Mouse (Mus musculus) limb, embryonic 14.5 days (tissue): ENCODE data around the gene Psmg4. TPM values are rescaled to one million over a fixed set of nuclear protein-coding genes. Genes with fewer than 3 reads are reported as not detected.

Source experiments
- ATAC-seq: fragments of 200-750 bp; cut with Nextera tagmentation; 2 replicates; pipeline ENCODE4 v1.8.0; 2017; ENCODE audit warnings: low read depth, moderate number of reproducible peaks, moderate TSS enrichment; ENCODE audit not compliant: low FRiP score
- DNase-seq: peaks from one replicate; pipeline ENCODE4 v3.0.0-alpha.2; 2015; ENCODE audit warnings: low spot score
- H3K27ac ChIP-seq: fragments of 300-500 bp; sonication (generic); replicated peaks from 2 replicates; pipeline ENCODE4 v1.5.1; 2014; ENCODE audit warnings: low read depth, mild to moderate bottlenecking, low read length, moderate library complexity, mixed read lengths
- H3K27me3 ChIP-seq: fragments of 300-500 bp; sonication (generic); 2 replicates; pipeline ENCODE4 v1.6.1; 2014; ENCODE audit warnings: low read length, mixed read lengths; ENCODE audit not compliant: control insufficient read depth, insufficient read depth
- H3K36me3 ChIP-seq: fragments of 300-500 bp; sonication (generic); 2 replicates; pipeline ENCODE4 v1.6.1; 2014; ENCODE audit warnings: mild to moderate bottlenecking, low read length, moderate library complexity, mixed read lengths; ENCODE audit not compliant: control insufficient read depth, insufficient read depth
- H3K4me1 ChIP-seq: fragments of 300-500 bp; sonication (generic); 2 replicates; pipeline ENCODE4 v1.6.1; 2014; ENCODE audit warnings: antibody characterized with exemption, low read length, mixed read lengths; ENCODE audit not compliant: control insufficient read depth, insufficient read depth
- H3K4me2 ChIP-seq: fragments of 300-500 bp; sonication (generic); replicated peaks from 2 replicates; pipeline ENCODE4 v1.6.1; 2014; ENCODE audit warnings: low read depth, mild to moderate bottlenecking, low read length, moderate library complexity; ENCODE audit not compliant: severe bottlenecking
- H3K4me3 ChIP-seq: fragments of 300-500 bp; sonication (generic); replicated peaks from 2 replicates; pipeline ENCODE4 v1.5.1; 2014; ENCODE audit warnings: low read length
- H3K9ac ChIP-seq: fragments of 300-500 bp; sonication (generic); 2 replicates; pipeline ENCODE4 v1.6.1; 2014; ENCODE audit warnings: mild to moderate bottlenecking, low read depth, low read length, moderate library complexity; ENCODE audit not compliant: severe bottlenecking
- H3K9me3 ChIP-seq: fragments of 300-500 bp; sonication (generic); 2 replicates; pipeline ENCODE4 v1.6.1; 2016; ENCODE audit warnings: low read length; ENCODE audit not compliant: control insufficient read depth
- POLR2A ChIP-seq: fragments of 200-500 bp; IDR thresholded peaks from 2 replicates; pipeline ENCODE4 v1.8.0; 2012; ENCODE audit warnings: inconsistent platforms, mild to moderate bottlenecking, moderate library complexity, borderline replicate concordance; ENCODE audit not compliant: insufficient read depth, insufficient read length; ENCODE audit errors: extremely low read depth
- WGBS: fragments of 180-500 bp; shearing (Covaris S2); extraction: QIAGEN DNeasy Blood & Tissue Kit; methylation state at CpG from one replicate; pipeline ENCODE4 v1.1.7; 2014; 5-methylcytosine and 5-hydroxymethylcytosine counted together
- polyA plus RNA-seq, 2 experiments: library from polyadenylated mRNA; depleted of rRNA in 1 of 2; stranded (reverse) in 1 of 2; unstranded in 1 of 2; fragments of >200 nt; fragmentation: Nextera tagmentation in 1 of 2; extraction: Ambion mirVana in 1 of 2; gene quantifications; 2 replicates each; pipeline versions ENCODE4 v1.2.1 to v1.2.3; 2012 to 2014

The Psmg4 gene
- polyA plus RNA-seq (2012; rRNA removed) (133 and 153 TPM in 2 replicates), polyA plus RNA-seq (2014; fragmentation: Nextera tagmentation; extraction: Ambion mirVana) (75.5 and 83.8 TPM in 2 replicates)

GRCm38 (mm10) chr13:34162491-34163303 lies at the start of gene Psmg4:
Gene Psmg4, plus strand, starts transcription at chr13:34162964.
- peak; percentile 57; the same call in 1 of the 2 replicates for TF ChIP-seq POLR2A
- Histone ChIP-seq H3K27ac (peak within 1 kb of the TSS; percentile 89), H3K9me3 (no peaks in the 10 kb centered on the region), H3K36me3 (peaks cover 9% of the 10 kb centered on the region; the same call in 1 of the 2 replicates), H3K4me3 (peak within 1 kb of the TSS; percentile 71), H3K4me2 (peak within 1 kb of the TSS; percentile 71), H3K4me1 (peaks cover 15% of the 10 kb centered on the region), H3K27me3 (no peaks in the 10 kb centered on the region), H3K9ac (peak within 1 kb of the TSS; percentile 70)
- DNase-seq: peak; percentile 90
- peak; percentile 97 for ATAC-seq
- WGBS: 2% methylated on average over 41 of the region's 44 CpGs

GRCm38 (mm10) chr13:34113086-34113485 lies 49.7 kb upstream of the Psmg4 start:
- Histone ChIP-seq H3K27ac (no peak overlapping the region), H3K27me3 (no peaks in the 10 kb centered on the region), H3K4me1 (no peaks in the 10 kb centered on the region), H3K36me3 (no peaks in the 10 kb centered on the region), H3K4me2 (no peak overlapping the region), H3K9ac (no peak overlapping the region), H3K4me3 (no peak overlapping the region), H3K9me3 (no peaks in the 10 kb centered on the region)
- DNase-seq: no peak
- no peak for TF ChIP-seq POLR2A
- ATAC-seq: no peak
- WGBS: 83% methylated on average over 3 of the region's 3 CpGs

- WGBS: 55% methylated on average over 4 of the region's 4 CpGs
- ATAC-seq (no peak), DNase-seq (no peak)
- Histone ChIP-seq H3K4me1 (no peaks in the 10 kb centered on the region), H3K9ac (no peak overlapping the region), H3K4me2 (no peak overlapping the region), H3K9me3 (no peaks in the 10 kb centered on the region), H3K27me3 (no peaks in the 10 kb centered on the region), H3K36me3 (no peaks in the 10 kb centered on the region), H3K4me3 (no peak overlapping the region), H3K27ac (no peak overlapping the region)
- TF ChIP-seq POLR2A: no peak
Observed at GRCm38 (mm10) chr13:34114654-34115053, 48.1 kb upstream of the Psmg4 start.

GRCm38 (mm10) chr13:34116508-34116907 lies 46.3 kb upstream of the Psmg4 start:
- 83% methylated on average over 6 of the region's 6 CpGs for WGBS
- ATAC-seq: no peak

GRCm38 (mm10) chr13:34118816-34119215 lies 43.9 kb upstream of the Psmg4 start:
- no peak for TF ChIP-seq POLR2A
- 82% methylated on average over 4 of the region's 4 CpGs for WGBS
- Histone ChIP-seq H3K27me3 (no peaks in the 10 kb centered on the region), H3K36me3 (0 out of 2 replicates have a peak, but pooled peaks cover under 1% of the 10 kb centered on the region), H3K9me3 (no peaks in the 10 kb centered on the region), H3K4me1 (no peaks in the 10 kb centered on the region), H3K9ac (no peak overlapping the region), H3K4me3 (no peak overlapping the region), H3K27ac (no peak overlapping the region), H3K4me2 (no peak overlapping the region)
- DNase-seq (no peak), ATAC-seq (no peak)

More at GRCm38 (mm10) chr13:34116508-34116907, 46.3 kb upstream of the Psmg4 start:
- Histone ChIP-seq H3K27me3 (no peaks in the 10 kb centered on the region), H3K4me2 (no peak overlapping the region), H3K4me3 (no peak overlapping the region), H3K36me3 (no peaks in the 10 kb centered on the region), H3K27ac (no peak overlapping the region), H3K9me3 (no peaks in the 10 kb centered on the region), H3K4me1 (no peaks in the 10 kb centered on the region), H3K9ac (no peak overlapping the region)
- DNase-seq: no peak
- no peak for TF ChIP-seq POLR2A
